Mouse (Mus musculus): ENCODE data around the gene Erg. TPM values are rescaled to one million over a fixed set of nuclear protein-coding genes. Genes with fewer than 3 reads are reported as not detected.

Erg gene
- polyA plus RNA-seq, 1 experiment from 2014 or later, result 1.4 TPM

GRCm38 (mm10) chr16:95436051-95436450 lies 150.3 kb downstream of the Erg start:
- H3K9me3 ChIP-seq (replicated peaks; ENCODE audit: control insufficient read depth, low read length, poor library complexity, severe bottlenecking), result no peaks in the 10 kb centered on the region
- no peaks in the 10 kb centered on the region for H3K4me1 ChIP-seq (ENCODE audit: control insufficient read depth, insufficient read depth, low read length)
- 67% methylated on average over 4 of the region's 4 CpGs for WGBS
- no peaks in the 10 kb centered on the region for H3K27me3 ChIP-seq (ENCODE audit: control insufficient read depth, insufficient read depth, low read depth, low read length)
- no peak overlapping the region for H3K27ac ChIP-seq (ENCODE audit: low read length)
- no peak overlapping the region for H3K4me3 ChIP-seq (ENCODE audit: low read depth, low read length)
- ATAC-seq, result no peak
- H3K9ac ChIP-seq (ENCODE audit: low read depth, low read length), result no peak overlapping the region
- H3K4me2 ChIP-seq (ENCODE audit: low read length), result no peak overlapping the region
- no peaks in the 10 kb centered on the region for H3K36me3 ChIP-seq (ENCODE audit: control insufficient read depth, insufficient read depth, low read length)

DNA sequence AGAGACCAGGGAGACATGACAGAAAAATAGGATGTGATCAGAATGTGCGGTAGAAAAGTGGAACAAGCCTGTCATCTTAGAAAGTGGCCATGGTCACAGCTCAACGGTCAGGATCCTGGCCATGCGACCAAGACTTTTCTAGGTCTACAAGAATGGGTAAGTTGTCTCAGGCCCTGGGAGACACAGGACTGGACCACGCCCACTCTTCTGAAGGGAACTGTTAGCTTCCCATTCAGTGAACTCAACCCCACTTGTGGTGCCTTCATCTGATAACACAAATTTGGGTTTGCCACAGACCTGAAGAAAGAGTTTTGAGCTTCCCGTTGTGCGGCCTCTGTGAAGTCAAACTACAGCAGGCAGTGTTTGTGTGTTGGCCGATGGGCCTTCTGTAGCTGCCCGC lies 152.0 kb downstream of the Erg start:
- Histone ChIP-seq H3K4me3 (ENCODE audit: low read depth, low read length) (no peak overlapping the region), H3K9me3 (replicated peaks; ENCODE audit: control insufficient read depth, low read length, poor library complexity, severe bottlenecking) (no peaks in the 10 kb centered on the region), H3K27me3 (ENCODE audit: control insufficient read depth, insufficient read depth, low read depth, low read length) (no peaks in the 10 kb centered on the region), H3K4me1 (ENCODE audit: control insufficient read depth, insufficient read depth, low read length) (no peaks in the 10 kb centered on the region), H3K4me2 (ENCODE audit: low read length) (no peak overlapping the region), H3K9ac (ENCODE audit: low read depth, low read length) (no peak overlapping the region), H3K27ac (ENCODE audit: low read length) (no peak overlapping the region), H3K36me3 (ENCODE audit: control insufficient read depth, insufficient read depth, low read length) (no peaks in the 10 kb centered on the region)
- 95% methylated on average over 8 of the region's 8 CpGs for WGBS
- ATAC-seq, result no peak

GRCm38 (mm10) chr16:95432540-95432971 lies 153.8 kb downstream of the Erg start:
- no peak for ATAC-seq
- Histone ChIP-seq H3K27ac (ENCODE audit: low read length) (no peak overlapping the region), H3K36me3 (ENCODE audit: control insufficient read depth, insufficient read depth, low read length) (no peaks in the 10 kb centered on the region), H3K9me3 (replicated peaks; ENCODE audit: control insufficient read depth, low read length, poor library complexity, severe bottlenecking) (no peaks in the 10 kb centered on the region), H3K4me2 (ENCODE audit: low read length) (no peak overlapping the region), H3K4me1 (ENCODE audit: control insufficient read depth, insufficient read depth, low read length) (no peaks in the 10 kb centered on the region), H3K4me3 (ENCODE audit: low read depth, low read length) (no peak overlapping the region), H3K27me3 (ENCODE audit: control insufficient read depth, insufficient read depth, low read depth, low read length) (no peaks in the 10 kb centered on the region), H3K9ac (ENCODE audit: low read depth, low read length) (no peak overlapping the region)
- WGBS, result 91% methylated on average over 2 of the region's 2 CpGs

GRCm38 (mm10) chr16:95429851-95430250 lies 156.5 kb downstream of the Erg start:
- H3K36me3 ChIP-seq (ENCODE audit: control insufficient read depth, insufficient read depth, low read length), result no peaks in the 10 kb centered on the region
- no peak overlapping the region for H3K9ac ChIP-seq (ENCODE audit: low read depth, low read length)
- H3K27me3 ChIP-seq (ENCODE audit: control insufficient read depth, insufficient read depth, low read depth, low read length), result no peaks in the 10 kb centered on the region
- H3K27ac ChIP-seq (ENCODE audit: low read length), result no peak overlapping the region
- H3K9me3 ChIP-seq (replicated peaks; ENCODE audit: control insufficient read depth, low read length, poor library complexity, severe bottlenecking), result no peaks in the 10 kb centered on the region
- H3K4me1 ChIP-seq (ENCODE audit: control insufficient read depth, insufficient read depth, low read length), result no peaks in the 10 kb centered on the region
- WGBS, result 96% methylated on average over 3 of the region's 3 CpGs
- H3K4me3 ChIP-seq (ENCODE audit: low read depth, low read length), result no peak overlapping the region
- ATAC-seq, result no peak
- no peak overlapping the region for H3K4me2 ChIP-seq (ENCODE audit: low read length)

DNA sequence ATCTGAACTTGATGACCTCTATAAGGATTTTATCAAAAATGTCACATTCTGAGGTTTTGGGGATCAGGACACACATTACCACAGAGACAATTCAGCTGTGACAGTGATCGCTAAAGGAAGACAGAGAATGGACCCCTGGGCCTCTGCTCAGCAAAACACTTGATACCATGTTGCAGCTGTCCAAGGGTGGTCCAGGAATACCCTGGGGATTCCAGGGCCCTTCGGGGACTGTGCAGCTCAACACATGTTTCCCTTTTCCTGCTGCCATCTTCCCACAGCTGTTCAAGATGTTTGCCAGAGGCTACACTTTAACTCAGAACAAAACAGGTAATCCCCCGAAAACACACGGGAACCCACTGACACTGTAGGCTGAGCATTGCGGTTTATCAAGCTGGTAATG lies 158.2 kb downstream of the Erg start:
- ATAC-seq, result no peak
- Histone ChIP-seq H3K4me2 (ENCODE audit: low read length) (no peak overlapping the region), H3K27me3 (ENCODE audit: control insufficient read depth, insufficient read depth, low read depth, low read length) (no peaks in the 10 kb centered on the region), H3K36me3 (ENCODE audit: control insufficient read depth, insufficient read depth, low read length) (no peaks in the 10 kb centered on the region), H3K9me3 (replicated peaks; ENCODE audit: control insufficient read depth, low read length, poor library complexity, severe bottlenecking) (no peaks in the 10 kb centered on the region), H3K4me3 (ENCODE audit: low read depth, low read length) (no peak overlapping the region), H3K27ac (ENCODE audit: low read length) (no peak overlapping the region), H3K4me1 (ENCODE audit: control insufficient read depth, insufficient read depth, low read length) (no peaks in the 10 kb centered on the region), H3K9ac (ENCODE audit: low read depth, low read length) (no peak overlapping the region)
- 81% methylated on average over 5 of the region's 5 CpGs for WGBS

GRCm38 (mm10) chr16:95427512-95427911 lies 158.9 kb downstream of the Erg start:
- no peak overlapping the region for H3K4me3 ChIP-seq (ENCODE audit: low read depth, low read length)

GRCm38 (mm10) chr16:95422658-95423073 lies 163.7 kb downstream of the Erg start:
- H3K4me3 ChIP-seq (ENCODE audit: low read depth, low read length), result no peak overlapping the region
- H3K27ac ChIP-seq (ENCODE audit: low read length), result no peak overlapping the region
- H3K9ac ChIP-seq (ENCODE audit: low read depth, low read length), result no peak overlapping the region
- no peaks in the 10 kb centered on the region for H3K9me3 ChIP-seq (replicated peaks; ENCODE audit: control insufficient read depth, low read length, poor library complexity, severe bottlenecking)
- no peak overlapping the region for H3K4me2 ChIP-seq (ENCODE audit: low read length)
- 87% methylated on average over 5 of the region's 5 CpGs for WGBS
- no peak for ATAC-seq
- no peaks in the 10 kb centered on the region for H3K36me3 ChIP-seq (ENCODE audit: control insufficient read depth, insufficient read depth, low read length)
- no peaks in the 10 kb centered on the region; the same call in 1 of the 2 replicates for H3K4me1 ChIP-seq (ENCODE audit: control insufficient read depth, insufficient read depth, low read length)
- H3K27me3 ChIP-seq (ENCODE audit: control insufficient read depth, insufficient read depth, low read depth, low read length), result no peaks in the 10 kb centered on the region

More at GRCm38 (mm10) chr16:95427512-95427911, 158.9 kb downstream of the Erg start:
- no peaks in the 10 kb centered on the region for H3K4me1 ChIP-seq (ENCODE audit: control insufficient read depth, insufficient read depth, low read length)
- no peaks in the 10 kb centered on the region for H3K36me3 ChIP-seq (ENCODE audit: control insufficient read depth, insufficient read depth, low read length)
- H3K27ac ChIP-seq (ENCODE audit: low read length), result no peak overlapping the region
- no peak overlapping the region for H3K9ac ChIP-seq (ENCODE audit: low read depth, low read length)
- ATAC-seq, result no peak
- WGBS, result 86% methylated on average over 10 of the region's 10 CpGs
- no peaks in the 10 kb centered on the region for H3K9me3 ChIP-seq (replicated peaks; ENCODE audit: control insufficient read depth, low read length, poor library complexity, severe bottlenecking)
- no peaks in the 10 kb centered on the region for H3K27me3 ChIP-seq (ENCODE audit: control insufficient read depth, insufficient read depth, low read depth, low read length)
- no peak overlapping the region for H3K4me2 ChIP-seq (ENCODE audit: low read length)

GRCm38 (mm10) chr16:95421235-95421886 lies 165.0 kb downstream of the Erg start:
- ATAC-seq, result no peak; the same call in 1 of the 2 replicates

GRCm38 (mm10) chr16:95415921-95416320 lies 170.5 kb downstream of the Erg start:
- Histone ChIP-seq H3K4me2 (ENCODE audit: low read length) (no peak overlapping the region), H3K4me3 (ENCODE audit: low read depth, low read length) (no peak overlapping the region), H3K4me1 (ENCODE audit: control insufficient read depth, insufficient read depth, low read length) (no peaks in the 10 kb centered on the region), H3K9me3 (replicated peaks; ENCODE audit: control insufficient read depth, low read length, poor library complexity, severe bottlenecking) (no peaks in the 10 kb centered on the region), H3K27ac (ENCODE audit: low read length) (no peak overlapping the region), H3K36me3 (ENCODE audit: control insufficient read depth, insufficient read depth, low read length) (no peaks in the 10 kb centered on the region), H3K27me3 (ENCODE audit: control insufficient read depth, insufficient read depth, low read depth, low read length) (no peaks in the 10 kb centered on the region), H3K9ac (ENCODE audit: low read depth, low read length) (no peak overlapping the region)
- ATAC-seq, result no peak
- 92% methylated on average over 4 of the region's 4 CpGs for WGBS

More at GRCm38 (mm10) chr16:95421235-95421886, 165.0 kb downstream of the Erg start:
- Histone ChIP-seq H3K9me3 (replicated peaks; ENCODE audit: control insufficient read depth, low read length, poor library complexity, severe bottlenecking) (no peaks in the 10 kb centered on the region), H3K27ac (ENCODE audit: low read length) (no peak overlapping the region), H3K4me2 (ENCODE audit: low read length) (no peak overlapping the region), H3K4me1 (ENCODE audit: control insufficient read depth, insufficient read depth, low read length) (no peaks in the 10 kb centered on the region; the same call in 1 of the 2 replicates), H3K27me3 (ENCODE audit: control insufficient read depth, insufficient read depth, low read depth, low read length) (no peaks in the 10 kb centered on the region), H3K36me3 (ENCODE audit: control insufficient read depth, insufficient read depth, low read length) (no peaks in the 10 kb centered on the region), H3K9ac (ENCODE audit: low read depth, low read length) (no peak overlapping the region), H3K4me3 (ENCODE audit: low read depth, low read length) (no peak overlapping the region)
- WGBS, result 26% methylated on average over 7 of the region's 7 CpGs
